Mouse (Mus musculus) urinary bladder, postnatal 10 days (tissue): ENCODE data around the gene Ptprt.
"Not testable (repeated sequence)": the region's sequence is repeated elsewhere in the genome, so short reads cannot be mapped to it uniquely, and the experiment has no call there.

ENCODE experiments used
- DNase-seq: peaks from one replicate; pipeline ENCODE4 v3.0.0; 2022; ENCODE audit warnings: low spot score

Ptprt gene

DNA sequence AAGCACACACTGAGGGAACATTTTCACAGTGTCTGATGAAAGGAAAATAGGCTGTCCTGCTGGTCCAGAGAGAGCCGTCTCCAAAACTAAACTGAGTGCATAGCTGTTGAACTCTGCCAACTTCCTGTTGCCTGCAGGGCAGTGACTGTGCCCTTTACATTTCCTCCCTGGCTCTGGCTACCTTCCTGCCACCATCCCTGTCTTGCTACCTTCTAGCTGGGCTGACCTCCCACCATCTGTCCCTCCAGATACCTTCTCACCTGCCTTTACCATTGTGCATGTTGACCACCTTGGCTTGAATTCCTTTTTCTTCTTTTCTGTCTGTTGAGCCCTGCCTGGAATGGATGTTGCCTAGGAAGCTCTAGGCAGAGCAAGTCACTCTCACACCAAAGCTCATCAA lies 1133.8 kb downstream of the Ptprt start:
- no peak for DNase-seq

- no peak for DNase-seq
These were observed 1141.3 kb downstream of the Ptprt start for GRCm38 (mm10) chr2:161519671-161520070.

GRCm38 (mm10) chr2:161516921-161517320 lies 1144.0 kb downstream of the Ptprt start:
- DNase-seq: no peak

- DNase-seq: no peak
These were observed 1147.7 kb downstream of the Ptprt start for GRCm38 (mm10) chr2:161513256-161513655.

- not testable (repeated sequence) for DNase-seq
These were observed 1148.9 kb downstream of the Ptprt start for GRCm38 (mm10) chr2:161511880-161512570.

DNA sequence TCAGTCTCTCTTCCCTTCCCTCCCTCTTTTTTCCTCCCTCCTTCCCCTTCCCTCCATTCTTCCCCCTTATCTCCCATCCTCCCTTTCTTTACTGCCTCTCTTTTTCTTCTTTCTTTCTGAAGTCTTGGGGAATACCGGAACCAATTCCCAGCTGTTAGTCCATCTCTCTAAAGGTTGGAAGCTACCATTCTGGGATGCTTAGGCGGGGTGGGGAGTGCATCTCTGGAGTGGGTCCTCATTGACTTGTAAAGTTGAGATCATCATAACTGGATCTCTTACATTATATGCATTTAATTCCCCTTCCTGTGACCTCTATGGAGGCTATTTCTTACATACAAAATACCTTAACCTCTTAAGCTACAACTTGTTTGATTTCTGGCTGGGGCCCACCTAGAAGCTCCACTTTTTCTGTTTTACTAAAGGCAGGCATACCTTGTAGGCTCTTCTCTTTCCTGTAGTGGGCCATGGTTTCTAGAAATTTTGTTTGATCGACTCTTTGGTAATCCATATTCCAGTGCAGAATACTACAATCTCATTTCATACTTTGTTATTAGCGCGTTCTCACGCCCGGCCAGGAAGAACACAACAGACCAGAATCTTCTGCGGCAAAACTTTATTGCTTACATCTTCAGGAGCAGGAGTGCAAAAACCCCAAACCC lies 1149.7 kb downstream of the Ptprt start:
- DNase-seq: no peak

DNA sequence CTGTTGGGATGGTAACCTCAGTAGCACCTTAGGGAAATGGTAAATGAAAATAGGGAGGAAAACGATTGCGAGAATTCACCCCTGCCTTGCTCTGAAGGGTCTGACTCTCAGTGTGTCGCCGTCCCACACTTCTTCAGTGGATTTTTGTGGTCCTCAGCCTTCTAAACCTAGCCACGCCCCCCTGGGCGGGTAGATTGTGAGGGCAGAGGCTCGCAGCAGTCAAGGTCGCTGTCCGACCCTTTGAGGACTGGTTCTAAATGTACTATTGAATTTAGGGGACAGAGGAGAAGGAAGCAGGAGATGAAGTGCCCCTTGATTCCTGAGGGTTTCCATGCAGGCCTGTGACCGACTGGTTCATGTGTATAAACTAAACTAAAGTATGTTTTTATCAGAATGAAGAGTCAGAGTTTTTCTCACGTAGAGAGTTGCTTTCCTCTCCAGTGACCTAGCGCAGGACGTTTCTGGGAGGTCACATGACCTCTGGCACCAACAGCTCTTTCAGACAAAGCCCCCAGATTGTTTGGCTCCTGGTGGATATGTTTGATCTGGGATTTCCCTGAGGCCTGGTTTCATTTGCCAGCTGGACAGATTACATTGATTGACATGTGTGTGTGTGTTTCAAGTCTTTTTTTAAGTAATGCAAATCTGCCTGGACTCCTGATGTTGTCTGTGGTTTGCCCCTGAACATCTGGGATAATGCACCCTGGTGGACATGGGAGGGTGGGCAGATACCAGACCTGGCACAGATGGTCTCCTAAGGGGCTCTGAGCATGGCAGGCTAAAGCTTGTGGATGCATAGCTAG lies 1161.6 kb downstream of the Ptprt start:
- DNase-seq: no peak

GRCm38 (mm10) chr2:161498449-161499096 lies 1162.4 kb downstream of the Ptprt start:
- DNase-seq: no peak

DNA sequence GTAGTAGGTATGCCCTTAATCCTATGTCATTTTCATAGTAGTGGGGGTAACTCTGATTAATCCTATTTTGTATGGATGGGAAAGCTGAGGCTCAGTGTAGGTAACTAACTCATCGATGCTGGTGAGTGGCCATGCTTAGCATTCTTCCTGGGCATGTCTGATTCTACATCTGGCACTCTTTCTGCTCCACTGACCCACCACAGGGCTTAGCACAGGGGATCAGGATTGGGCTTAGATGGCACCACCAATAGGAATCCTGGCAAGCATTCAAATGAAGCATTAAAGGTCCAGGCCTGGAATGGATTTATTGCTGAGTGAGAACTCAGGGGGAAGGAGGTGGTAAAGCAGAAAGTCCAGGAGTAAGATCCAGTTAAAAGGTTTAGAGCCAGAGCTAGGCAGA lies 1179.2 kb downstream of the Ptprt start:
- DNase-seq: no peak

- no peak for DNase-seq
These were observed 1180.5 kb downstream of the Ptprt start for GRCm38 (mm10) chr2:161480445-161480844.
